ENCODE assay signal across 13 mouse cellular contexts in the genomic region with DNA sequence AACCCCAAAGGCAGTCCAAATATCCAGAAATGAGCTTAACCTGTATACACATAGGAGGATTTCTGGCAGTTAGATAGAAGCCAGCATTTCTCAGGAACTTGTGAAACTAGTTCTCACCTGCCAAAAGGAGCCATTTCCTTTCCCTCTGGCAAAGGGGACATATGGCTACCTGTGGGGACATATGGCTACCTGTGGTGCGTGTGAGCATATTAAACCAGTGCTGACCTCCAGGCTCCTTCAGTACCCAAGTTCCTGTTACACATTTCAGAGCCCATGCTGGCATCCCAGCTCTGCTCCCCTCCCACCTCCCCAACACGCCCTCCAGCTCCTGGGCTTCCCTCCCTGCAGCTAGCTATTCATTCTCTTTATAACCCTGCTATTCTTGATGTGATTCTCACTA. TPM values are rescaled to one million over a fixed set of nuclear protein-coding genes. Genes with fewer than 3 reads are reported as not detected.
DNase-seq lines count a peak whose midpoint lies in the region; ATAC-seq and TF ChIP-seq lines count a peak whose summit lies in the region.
"Had no signal": no experiment of that assay in that cellular context is flagged by ENCODE, and none has a peak within 500 bp of the region (broad histone marks: within the 10 kb centered on the region; RNA-seq: fewer than 3 reads in every experiment).

No protein-coding gene starts in this region.

- no peaks in the 10 kb centered on the region for H3K27me3 ChIP-seq in heart, embryonic 11.5 days (ENCODE audit: control insufficient read depth, insufficient read depth, low read length)
- H3K27me3 ChIP-seq in heart, adult 2 months (ENCODE audit: control insufficient read depth, insufficient read depth, low read length): no peaks in the 10 kb centered on the region
- H3K27me3 ChIP-seq in liver, adult 2 months (ENCODE audit: control insufficient read depth, insufficient read depth, low read length): no peaks in the 10 kb centered on the region
- H3K27me3 ChIP-seq: embryonic facial prominence, embryonic 12.5 days; liver, embryonic 12.5 days had no signal

- H3K36me3 ChIP-seq in heart, embryonic 11.5 days (ENCODE audit: control insufficient read depth, insufficient read depth, low read length): peaks cover 9% of the 10 kb centered on the region; the same call in 1 of the 2 replicates
- H3K36me3 ChIP-seq in heart, adult 2 months (ENCODE audit: control insufficient read depth, insufficient read depth, low read length): peaks cover 8% of the 10 kb centered on the region
- peaks cover 64% of the 10 kb centered on the region for H3K36me3 ChIP-seq in liver, adult 2 months (ENCODE audit: control insufficient read depth, insufficient read depth, low read length)

- TF ChIP-seq EP300 in heart, adult 2 months (IDR thresholded peaks at IDR 0.05; ENCODE audit: insufficient read depth, low read depth, low read length): no peak

- 69% methylated on average over 2 of the region's 2 CpGs for WGBS in heart, embryonic 11.5 days (ENCODE audit: insufficient replicate concordance)
- WGBS in heart, adult 2 months: 89% methylated on average over 2 of the region's 2 CpGs
- WGBS in liver, adult 2 months: 98% methylated on average over 2 of the region's 2 CpGs

- TF ChIP-seq CTCF in heart, adult 2 months (IDR thresholded peaks at IDR 0.05): no peak
- TF ChIP-seq CTCF in liver, adult 2 months (IDR thresholded peaks at IDR 0.05; ENCODE audit: low read depth, low read length): no peak

- H3K27ac ChIP-seq in heart, embryonic 11.5 days (ENCODE audit: low read depth, low read length): peak overlapping the region; percentile 66; the same call in 1 of the 2 replicates
- H3K27ac ChIP-seq in heart, adult 2 months: no peak overlapping the region
- H3K27ac ChIP-seq in liver, adult 2 months (replicated peaks; ENCODE audit: insufficient read depth, low read depth, low read length): 0 out of 2 replicates have a peak overlapping the region, but pooled peaks have one; percentile 12
- H3K27ac ChIP-seq: embryonic facial prominence, embryonic 12.5 days had no signal

- no peak overlapping the region for H3K4me3 ChIP-seq in heart, embryonic 11.5 days (ENCODE audit: low read depth, low read length)
- no peak overlapping the region for H3K4me3 ChIP-seq in heart, adult 2 months
- no peak overlapping the region for H3K4me3 ChIP-seq in liver, adult 2 months (ENCODE audit: insufficient read depth, low read depth, low read length)
- H3K4me3 ChIP-seq: embryonic facial prominence, embryonic 12.5 days; liver, embryonic 12.5 days had no signal

- H3K4me2 ChIP-seq in heart, embryonic 11.5 days: no peak overlapping the region
- H3K4me2 ChIP-seq: embryonic facial prominence, embryonic 12.5 days; liver, embryonic 12.5 days had no signal

- ATAC-seq in heart, embryonic 11.5 days (replicated peaks; ENCODE audit: insufficient number of reproducible peaks, low FRiP score, low TSS enrichment): no peak
- ATAC-seq: CD4-positive, CD25-positive, alpha-beta regulatory T cell, adult 4 months had no signal

- TF ChIP-seq POLR2A in heart, adult 2 months (IDR thresholded peaks at IDR 0.05; ENCODE audit: insufficient read depth, low read depth, low read length): no peak
- no peak for TF ChIP-seq POLR2A in liver, adult 2 months (IDR thresholded peaks at IDR 0.05; ENCODE audit: extremely low read depth, insufficient read depth, low read length)

- H3K9ac ChIP-seq in heart, embryonic 11.5 days (ENCODE audit: low read depth, low read length): no peak overlapping the region
- no peak overlapping the region for H3K9ac ChIP-seq in heart, adult 2 months (ENCODE audit: low read depth, low read length)
- H3K9ac ChIP-seq in liver, adult 2 months (ENCODE audit: low read depth, low read length): no peak overlapping the region
- H3K9ac ChIP-seq: embryonic facial prominence, embryonic 12.5 days; liver, embryonic 12.5 days had no signal

- H3K4me1 ChIP-seq in heart, embryonic 11.5 days (ENCODE audit: control insufficient read depth, insufficient read depth, low read length): peaks cover 20% of the 10 kb centered on the region
- peaks cover 4% of the 10 kb centered on the region; the same call in 1 of the 2 replicates for H3K4me1 ChIP-seq in heart, adult 2 months (ENCODE audit: control insufficient read depth, insufficient read depth, low read length)
- peaks cover 14% of the 10 kb centered on the region for H3K4me1 ChIP-seq in liver, adult 2 months (ENCODE audit: control insufficient read depth, insufficient read depth, low read length)
- H3K4me1 ChIP-seq: embryonic facial prominence, embryonic 12.5 days had no signal

- intact Hi-C loops in heart, adult 2 months (cut with DNase I): loop anchor here (5.0 kb wide), 1 partner anchor 34 kb away; no protein-coding TSS in a partner anchor

- no peaks in the 10 kb centered on the region for H3K9me3 ChIP-seq in heart, embryonic 11.5 days (replicated peaks; ENCODE audit: control insufficient read depth, low read length)
- H3K9me3 ChIP-seq: embryonic facial prominence, embryonic 12.5 days; liver, embryonic 12.5 days had no signal

- no peaks in the 10 kb centered on the region for H3K79me2 ChIP-seq in heart, adult 2 months (replicated peaks; ENCODE audit: control insufficient read depth, insufficient read depth, low read length)
- no peaks in the 10 kb centered on the region for H3K79me2 ChIP-seq in liver, adult 2 months (ENCODE audit: control insufficient read depth, insufficient read depth, low read length)

- DNase-seq in heart, adult 2 months: no peak
- no peak for DNase-seq in liver, adult 2 months (ENCODE audit: extremely low read depth, low read depth, low spot score)
- no peak for DNase-seq in liver
- DNase-seq in brain, adult 2 months (ENCODE audit: low read depth, low spot score): peak; percentile 55
- peak; percentile 36 for DNase-seq in cerebellum, adult 9-11 months
- no peak for DNase-seq in frontal cortex, postnatal 14 days (ENCODE audit: low spot score in 2 of 2)
- DNase-seq: kidney, adult 9 months; right cerebral cortex, postnatal 4 days; thymus, postnatal 25 days had no signal

RNA-seq across cellular contexts. Expression of gene Cdkl1, which starts 22.5 kb away (rescaled TPM):
- polyA plus RNA-seq in heart, embryonic 11.5 days (2014; fragmentation: Nextera tagmentation; extraction: Ambion mirVana): 3.8 and 5.2 TPM in 2 replicates
- total RNA-seq in heart, adult 2 months (2021): 10 to 100 TPM in 1 of 2 experiments, 1 to 10 TPM in 1; 9.3 to 11.2 TPM
- polyA plus RNA-seq in heart, adult 2 months (2012; rRNA removed): 2.0 and 3.0 TPM in 2 replicates
- 0.28 and 0.54 TPM in 2 replicates for total RNA-seq in liver, adult 2 months (2014; rRNA removed)
- polyA plus RNA-seq in liver, adult 2 months (2012; rRNA removed): 0.05 TPM in 1 of 2 replicates, not detected in the other
- polyA plus RNA-seq: CD4-positive, CD25-positive, alpha-beta regulatory T cell, adult 4 months had no signal

Comparison
In these comparisons a context has a peak if more than half of its experiments do, and no peak if none do; other contexts are left out.
1. DNase-seq: peak in brain, adult 2 months (single experiment) and cerebellum, adult 9-11 months (single experiment); none in heart, adult 2 months (0 of 2), liver, adult 2 months (single experiment), liver (single experiment) and frontal cortex, postnatal 14 days (0 of 2).